Mouse (Mus musculus) myocyte (in vitro differentiated cells): ENCODE data around the gene Eif3m.

ENCODE experiments used
- CEBPB ChIP-seq: IDR thresholded peaks from 2 replicates; pipeline ENCODE4 v1.6.1; 2011; ENCODE audit warnings: mild to moderate bottlenecking, moderate library complexity; ENCODE audit not compliant: poor library complexity, insufficient read depth, severe bottlenecking
- E2F4 ChIP-seq: IDR thresholded peaks from one replicate; pipeline ENCODE4 v1.6.1; 2011; ENCODE audit warnings: mild to moderate bottlenecking, control low read depth, moderate library complexity; ENCODE audit not compliant: insufficient read depth
- MAX ChIP-seq: IDR thresholded peaks from one replicate; pipeline ENCODE4 v1.6.1; 2011; ENCODE audit warnings: low read depth, mild to moderate bottlenecking, control low read depth
- MYOD1 ChIP-seq, 3 experiments: IDR thresholded peaks; one replicate each; pipeline ENCODE4 v1.6.1; 2011; ENCODE audit warnings: control low read depth in 2 of 3, low read depth in 2 of 3, mild to moderate bottlenecking in 2 of 3, moderate library complexity in 1 of 3; ENCODE audit not compliant: insufficient read length in 2 of 3, control insufficient read depth in 1 of 3
- MYOG ChIP-seq, 3 experiments: IDR thresholded peaks; one replicate each; pipeline ENCODE4 v1.6.1; 2011; ENCODE audit warnings: control low read depth in 2 of 3, low read depth in 2 of 3, mild to moderate bottlenecking in 2 of 3; ENCODE audit not compliant: insufficient read length in 2 of 3, control insufficient read depth in 1 of 3, insufficient read depth in 1 of 3
- POLR2A ChIP-seq: IDR thresholded peaks from one replicate; pipeline ENCODE4 v1.6.1; 2011; ENCODE audit warnings: low read depth, mild to moderate bottlenecking, control low read depth, moderate library complexity; ENCODE audit not compliant: insufficient read length
- POLR2AphosphoS2 ChIP-seq: IDR thresholded peaks from one replicate; pipeline ENCODE4 v1.6.1; 2011; ENCODE audit warnings: low read depth, control low read depth; ENCODE audit not compliant: insufficient read length
- REST ChIP-seq: IDR thresholded peaks from one replicate; pipeline ENCODE4 v1.6.1; 2011; ENCODE audit warnings: mild to moderate bottlenecking, control low read depth, moderate library complexity; ENCODE audit not compliant: insufficient read depth, insufficient read length
- TCF12 ChIP-seq: IDR thresholded peaks from one replicate; pipeline ENCODE4 v1.6.1; 2011; ENCODE audit warnings: mild to moderate bottlenecking, control low read depth; ENCODE audit not compliant: poor library complexity, insufficient read depth, severe bottlenecking
- USF1 ChIP-seq: IDR thresholded peaks from one replicate; pipeline ENCODE4 v1.6.1; 2011; ENCODE audit warnings: low read depth, mild to moderate bottlenecking, control low read depth, moderate library complexity

DNA sequence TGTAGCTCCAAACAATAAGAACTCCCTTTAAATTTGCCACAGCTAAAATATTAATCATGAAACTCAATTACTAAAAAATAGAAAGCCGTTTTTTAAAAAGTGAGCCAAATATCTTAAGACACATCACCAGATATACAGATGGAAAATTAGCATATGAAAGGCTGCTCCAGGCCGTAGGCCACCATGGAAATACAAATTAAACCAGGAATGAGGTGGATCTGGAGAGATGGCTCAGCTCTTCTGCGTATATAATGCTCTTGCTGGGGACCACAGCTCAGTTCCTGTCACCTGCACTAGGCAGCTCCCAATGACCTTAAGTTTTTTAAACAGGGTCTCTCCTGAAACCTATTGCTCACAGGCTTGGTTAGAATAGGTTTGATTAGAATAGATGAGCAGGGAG lies 17.2 kb upstream of the Eif3m start:
- TF ChIP-seq MYOG (IDR thresholded peaks at IDR 0.05; ENCODE audit: control insufficient read depth in 1 of 3, insufficient read depth in 1 of 3, insufficient read length in 2 of 3, low read depth in 2 of 3) (no peak), TCF12 (no peak), E2F4 (no peak), POLR2A (no peak), MAX (no peak), REST (no peak), POLR2AphosphoS2 (no peak), USF1 (no peak), CEBPB (no peak), MYOD1 (IDR thresholded peaks at IDR 0.05; ENCODE audit: control insufficient read depth in 1 of 3, insufficient read length in 2 of 3, low read depth in 2 of 3) (no peak)
